Mouse (Mus musculus) cortical plate, adult 2 months (tissue): ENCODE data around the gene Cyth1. TPM values are rescaled to one million over a fixed set of nuclear protein-coding genes. Genes with fewer than 3 reads are reported as not detected.

Experiments
- H3K27ac ChIP-seq: fragments of 200-500 bp; 2 replicates; pipeline ENCODE4 v1.5.1; 2012; ENCODE audit warnings: low read length, control low read depth, inconsistent platforms; ENCODE audit not compliant: insufficient read depth
- H3K4me1 ChIP-seq: fragments of 200-500 bp; 2 replicates; pipeline ENCODE4 v1.6.1; 2011; ENCODE audit warnings: low read length; ENCODE audit not compliant: control insufficient read depth, insufficient read depth
- H3K4me3 ChIP-seq: fragments of 200-500 bp; 2 replicates; pipeline ENCODE4 v1.5.1; 2011; ENCODE audit warnings: mild to moderate bottlenecking, low read length, control low read depth; ENCODE audit not compliant: insufficient read depth
- CTCF ChIP-seq: fragments of 200-500 bp; IDR thresholded peaks from 2 replicates; pipeline ENCODE4 v1.5.1; 2011; ENCODE audit warnings: mild to moderate bottlenecking, control low read depth, low read length; ENCODE audit not compliant: insufficient read depth; ENCODE audit errors: extremely low read depth
- POLR2A ChIP-seq: fragments of 200-500 bp; IDR thresholded peaks from 2 replicates; pipeline ENCODE4 v1.6.1; 2011; ENCODE audit warnings: mild to moderate bottlenecking, low read length, control low read depth; ENCODE audit not compliant: insufficient read depth; ENCODE audit errors: extremely low read depth
- polyA plus RNA-seq: library from polyadenylated mRNA; depleted of rRNA; stranded (reverse); fragments of >200 nt; gene quantifications from 2 replicates; pipeline ENCODE4 v1.2.3, GENCODE M21; 2012

Gene Cyth1
- polyA plus RNA-seq, 1 experiment = 69.2 TPM

DNA sequence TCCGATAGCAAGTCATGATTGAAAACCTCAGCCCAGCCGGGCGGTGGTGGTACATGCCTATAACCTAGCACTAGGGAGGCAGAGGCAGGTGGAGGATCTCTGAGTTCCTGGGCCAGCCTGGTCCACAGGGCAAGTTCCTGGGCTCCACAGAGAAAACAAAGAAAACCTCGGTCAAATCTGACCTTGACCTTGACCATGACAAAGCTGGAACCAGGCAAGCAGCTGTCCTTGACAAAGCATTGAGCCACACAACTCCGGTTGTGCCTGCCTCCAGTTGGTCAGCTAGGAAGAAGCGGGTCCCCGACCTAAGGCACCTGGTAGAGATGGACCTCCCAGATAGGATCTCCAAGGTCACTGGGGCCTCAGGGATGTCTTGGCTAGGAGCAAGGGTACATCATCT lies 8.0 kb upstream of the Cyth1 start:
- TF ChIP-seq POLR2A (no peak), CTCF (no peak)
- no peak overlapping the region for H3K4me3 ChIP-seq
- H3K27ac ChIP-seq = no peak overlapping the region
- H3K4me1 ChIP-seq = peaks cover 5% of the 10 kb centered on the region

- TF ChIP-seq CTCF (no peak), POLR2A (no peak)
- peak overlapping the region; percentile 3; the same call in 1 of the 2 replicates for H3K27ac ChIP-seq
- peaks cover 5% of the 10 kb centered on the region for H3K4me1 ChIP-seq
- H3K4me3 ChIP-seq = no peak overlapping the region
Measured at GRCm38 (mm10) chr11:118254159-118254951, 6.0 kb upstream of the Cyth1 start.

GRCm38 (mm10) chr11:118253447-118254158 lies 5.2 kb upstream of the Cyth1 start:
- H3K4me3 ChIP-seq = no peak overlapping the region
- H3K27ac ChIP-seq = peak overlapping the region; percentile 3; the same call in 1 of the 2 replicates
- H3K4me1 ChIP-seq = peaks cover 5% of the 10 kb centered on the region
- no peak for TF ChIP-seq CTCF
- TF ChIP-seq POLR2A = no peak

GRCm38 (mm10) chr11:118249012-118249383 lies 606 bp upstream of the Cyth1 start:
- no peak for TF ChIP-seq CTCF
- TF ChIP-seq POLR2A = no peak
- H3K4me1 ChIP-seq = peaks cover 1% of the 10 kb centered on the region
- H3K4me3 ChIP-seq = peak overlapping the region; percentile 80
- H3K27ac ChIP-seq = peak overlapping the region; percentile 86

DNA sequence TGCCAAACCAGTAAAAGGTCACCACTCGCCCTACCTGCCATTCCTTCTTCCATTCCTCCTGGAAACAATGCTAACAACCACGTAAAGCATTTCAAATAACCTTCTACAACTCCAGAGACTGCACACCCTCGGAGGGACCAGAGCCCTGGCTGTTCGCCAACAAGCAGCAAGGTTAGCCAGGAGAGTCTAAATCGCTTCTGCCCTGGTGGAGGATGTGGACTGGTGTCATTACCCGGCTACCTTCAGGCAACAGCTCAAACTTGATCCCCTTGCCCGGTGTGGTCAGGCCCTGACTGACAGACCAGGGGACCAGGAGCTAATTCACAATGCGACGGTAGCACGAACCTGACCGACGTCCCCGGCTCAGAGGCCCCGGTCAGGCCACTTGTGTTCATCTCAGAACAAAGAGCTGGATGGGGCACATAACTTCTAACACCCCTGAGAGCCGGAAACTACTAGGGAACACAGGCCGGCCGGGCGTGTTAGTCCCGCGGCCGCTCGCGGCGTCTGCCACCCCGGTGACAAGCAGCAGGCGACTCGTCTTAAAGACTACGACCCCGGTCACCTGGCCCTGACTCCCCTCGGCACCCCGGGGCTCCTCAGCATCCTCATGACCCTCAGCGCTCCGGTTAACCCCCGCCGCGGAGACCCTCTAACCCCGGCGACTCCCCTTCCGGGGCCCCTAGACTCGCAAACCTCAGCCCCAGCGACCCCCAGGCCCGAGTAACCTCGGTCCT lies 865 bp downstream of the Cyth1 start:
- Histone ChIP-seq H3K4me1 (peaks cover 2% of the 10 kb centered on the region; the same call in 1 of the 2 replicates), H3K27ac (peak overlapping the region; percentile 74), H3K4me3 (peak overlapping the region; percentile 80)
- no peak for TF ChIP-seq POLR2A
- no peak for TF ChIP-seq CTCF

DNA sequence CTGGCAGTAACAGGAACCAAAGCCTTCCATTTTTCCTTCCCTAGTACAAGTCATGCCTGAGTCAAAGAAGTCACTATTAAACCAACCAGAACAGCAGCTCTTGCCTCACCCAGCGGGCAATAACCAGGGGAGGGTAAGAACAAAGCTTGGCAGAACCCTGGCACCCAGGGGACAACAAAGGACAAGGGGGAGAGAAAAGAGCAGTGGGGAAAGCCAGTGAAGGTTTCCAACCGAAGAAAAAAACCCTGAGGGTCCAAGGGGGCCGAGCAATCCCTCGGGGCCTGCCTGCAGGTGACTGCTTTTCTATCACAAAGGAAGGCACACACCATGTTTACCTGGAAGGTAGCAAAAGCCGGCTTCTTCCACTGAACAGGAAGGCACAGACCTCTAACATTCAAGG lies 1.7 kb downstream of the Cyth1 start:
- H3K4me3 ChIP-seq = no peak overlapping the region; the same call in 1 of the 2 replicates
- H3K4me1 ChIP-seq = peaks cover 2% of the 10 kb centered on the region; the same call in 1 of the 2 replicates
- TF ChIP-seq POLR2A (no peak), CTCF (no peak)
- H3K27ac ChIP-seq = no peak overlapping the region

DNA sequence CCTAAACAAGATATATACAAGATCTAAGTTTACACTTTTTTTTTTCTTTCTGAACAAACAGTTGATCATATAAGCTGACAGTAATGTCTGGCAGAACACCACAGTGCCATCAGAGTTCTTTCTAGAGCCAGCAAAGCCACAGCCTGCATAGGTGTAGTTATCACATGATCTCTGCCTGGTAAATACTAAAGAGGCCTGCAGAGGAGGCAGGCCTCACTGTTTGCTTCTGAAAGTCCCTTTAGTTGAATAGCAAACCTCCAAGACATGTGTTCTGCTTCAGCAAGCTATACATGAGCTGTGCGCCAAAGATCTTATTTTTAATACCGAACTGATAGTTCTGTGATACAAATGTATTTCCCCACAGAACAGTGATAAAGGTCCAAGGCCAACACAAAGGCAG lies 3.3 kb downstream of the Cyth1 start:
- Histone ChIP-seq H3K27ac (no peak overlapping the region), H3K4me1 (peaks cover 6% of the 10 kb centered on the region), H3K4me3 (no peak overlapping the region)
- no peak for TF ChIP-seq POLR2A
- TF ChIP-seq CTCF = no peak

GRCm38 (mm10) chr11:118243627-118244261 lies 4.6 kb downstream of the Cyth1 start:
- TF ChIP-seq POLR2A (no peak), CTCF (no peak)
- Histone ChIP-seq H3K27ac (no peak overlapping the region), H3K4me1 (peaks cover 7% of the 10 kb centered on the region), H3K4me3 (no peak overlapping the region)

- peaks cover 7% of the 10 kb centered on the region for H3K4me1 ChIP-seq
- no peak overlapping the region for H3K4me3 ChIP-seq
- H3K27ac ChIP-seq = no peak overlapping the region
- TF ChIP-seq CTCF = no peak
- no peak for TF ChIP-seq POLR2A
Measured at GRCm38 (mm10) chr11:118242506-118242905, 5.9 kb downstream of the Cyth1 start.
